Mouse (Mus musculus) limb, embryonic 10.5 days (tissue): ENCODE results near the gene Nprl3. TPM values are rescaled to one million over a fixed set of nuclear protein-coding genes. Genes with fewer than 3 reads are reported as not detected.

Experiments
- polyA plus RNA-seq: library from polyadenylated mRNA; unstranded; fragments of >200 nt; fragmentation: Nextera tagmentation; extraction: Ambion mirVana; gene quantifications from 2 replicates; pipeline ENCODE4 v1.2.1, GENCODE M21; 2016

Gene Nprl3
- polyA plus RNA-seq, 1 experiment from 2014 or later = 51.8 TPM

Other genes with a start within 250 kb of the Nprl3 start
- gene Il9r, start 67.4 kb downstream of the Nprl3 start, polyA plus RNA-seq = not detected in 2 replicates
- gene Snrnp25, start 62.3 kb downstream of the Nprl3 start, polyA plus RNA-seq = 115 and 121 TPM in 2 replicates
- 28.1 and 31.1 TPM in 2 replicates for gene Rhbdf1, start 45.4 kb downstream of the Nprl3 start, polyA plus RNA-seq
- gene Mpg, start 41.2 kb downstream of the Nprl3 start, polyA plus RNA-seq = 36.2 and 45.2 TPM in 2 replicates
- gene Hba-x, start 8.7 kb upstream of the Nprl3 start, polyA plus RNA-seq = 2,528 and 3,017 TPM in 2 replicates
- 1,811 and 2,033 TPM in 2 replicates for gene Hba-a1, start 15.8 kb upstream of the Nprl3 start, polyA plus RNA-seq
- gene Hbq1b, start 19.3 kb upstream of the Nprl3 start, polyA plus RNA-seq = 5.7 and 5.9 TPM in 2 replicates
- 3,476 and 3,759 TPM in 2 replicates for gene Hba-a2, start 28.8 kb upstream of the Nprl3 start, polyA plus RNA-seq
- not detected in 2 replicates for gene Hbq1a, start 32.4 kb upstream of the Nprl3 start, polyA plus RNA-seq
- gene Sh3pxd2b, start 80.1 kb upstream of the Nprl3 start, polyA plus RNA-seq = 25.0 and 31.3 TPM in 2 replicates
- gene Ubtd2, start 187.7 kb upstream of the Nprl3 start, polyA plus RNA-seq = 74.2 and 82.0 TPM in 2 replicates